Mouse (Mus musculus): ENCODE results near the gene Ric1.

DNA sequence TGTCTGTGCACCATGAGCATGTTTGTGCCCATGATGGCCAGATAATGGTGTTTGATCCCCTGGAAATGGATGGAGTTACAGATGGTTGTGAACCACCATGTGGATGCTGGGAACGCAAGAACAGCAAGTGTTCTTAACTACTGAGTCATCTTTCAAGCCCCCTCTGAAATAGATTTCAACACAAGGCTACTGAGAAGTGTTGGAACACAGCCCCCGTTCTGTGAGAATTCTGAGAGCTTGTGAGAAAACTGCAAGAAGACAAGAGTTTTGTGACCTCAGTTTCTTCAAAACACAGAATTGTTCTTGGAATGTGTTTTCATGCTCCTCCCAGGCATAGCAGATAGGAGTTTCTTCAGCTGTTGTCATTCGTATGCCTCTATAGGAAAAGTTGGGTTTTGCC, 6.7 kb upstream of the Ric1 start:
- no peak for TF ChIP-seq POLR2A (IDR thresholded peaks at IDR 0.05; ENCODE audit: extremely low read depth, insufficient read depth, low read length)
- TF ChIP-seq CTCF (IDR thresholded peaks at IDR 0.05; ENCODE audit: extremely low read depth, insufficient read depth, low read length) = no peak
